Mouse (Mus musculus) hindbrain, embryonic 15.5 days (tissue): ENCODE data around the gene Gtf2i. TPM values are rescaled to one million over a fixed set of nuclear protein-coding genes. Genes with fewer than 3 reads are reported as not detected.
A peak's percentile ranks its signal among the peaks of the same experiment; 100 is the strongest.

Source experiments
- ATAC-seq: fragments of 200-750 bp; cut with Nextera tagmentation; 2 replicates; pipeline ENCODE4 v1.8.0; 2017; ENCODE audit warnings: low read depth, moderate number of reproducible peaks, moderate TSS enrichment; ENCODE audit not compliant: low FRiP score
- H3K27ac ChIP-seq: fragments of 300-500 bp; sonication (generic); replicated peaks from 2 replicates; pipeline ENCODE4 v1.5.1; 2015; ENCODE audit warnings: mild to moderate bottlenecking, inconsistent platforms
- H3K27me3 ChIP-seq: fragments of 300-500 bp; sonication (generic); 2 replicates; pipeline ENCODE4 v1.6.1; 2015; ENCODE audit warnings: control low read depth, inconsistent platforms
- H3K36me3 ChIP-seq: fragments of 300-500 bp; sonication (generic); 2 replicates; pipeline ENCODE4 v1.6.1; 2015; ENCODE audit warnings: control low read depth, inconsistent platforms
- H3K4me1 ChIP-seq: fragments of 300-500 bp; sonication (generic); replicated peaks from 2 replicates; pipeline ENCODE4 v1.6.1; 2015; ENCODE audit warnings: control low read depth, inconsistent platforms
- H3K4me2 ChIP-seq: fragments of 300-500 bp; sonication (generic); 2 replicates; pipeline ENCODE4 v1.6.1; 2015; ENCODE audit warnings: moderate library complexity, mild to moderate bottlenecking, inconsistent platforms
- H3K4me3 ChIP-seq: fragments of 300-500 bp; sonication (generic); 2 replicates; pipeline ENCODE4 v1.5.1; 2015; ENCODE audit warnings: mild to moderate bottlenecking, inconsistent platforms
- H3K9ac ChIP-seq: fragments of 300-500 bp; sonication (generic); 2 replicates; pipeline ENCODE4 v1.6.1; 2015; ENCODE audit warnings: inconsistent platforms
- H3K9me3 ChIP-seq: fragments of 300-500 bp; sonication (generic); 2 replicates; pipeline ENCODE4 v1.6.1; 2016; ENCODE audit warnings: control low read depth, inconsistent platforms
- WGBS: fragments of 180-500 bp; shearing (Covaris S2); methylation state at CpG from one replicate; pipeline ENCODE4 v1.1.7; 2015; 5-methylcytosine and 5-hydroxymethylcytosine counted together
- polyA plus RNA-seq: library from polyadenylated mRNA; unstranded; fragments of >200 nt; fragmentation: Nextera tagmentation; extraction: Ambion mirVana; gene quantifications from 2 replicates; pipeline ENCODE4 v1.2.1, GENCODE M21; 2015

Gtf2i gene
- polyA plus RNA-seq, 1 experiment from 2014 or later = 145 TPM

DNA sequence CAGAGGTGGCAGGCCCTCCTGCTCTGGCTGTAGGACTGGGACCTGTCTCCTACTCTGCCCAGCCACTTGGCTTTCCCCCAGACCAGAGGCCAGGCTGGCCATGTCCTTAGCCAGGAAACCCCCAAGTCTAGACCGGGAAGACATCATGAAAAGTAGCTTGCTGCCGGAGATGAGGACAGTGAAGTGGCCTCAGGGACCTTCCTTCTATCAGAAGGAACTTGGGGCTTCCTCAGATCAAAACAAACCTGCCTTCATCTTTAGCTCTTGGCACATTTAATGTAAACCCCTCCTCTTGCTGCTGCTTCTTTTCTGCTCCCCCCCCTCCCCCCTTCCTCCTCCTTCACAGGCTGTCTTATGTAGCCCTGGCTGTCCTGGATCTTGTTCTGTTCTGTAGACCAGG is 80.4 kb downstream of the Gtf2i start:
- Histone ChIP-seq H3K36me3 (peaks cover 31% of the 10 kb centered on the region), H3K9ac (no peak overlapping the region), H3K27me3 (no peaks in the 10 kb centered on the region), H3K9me3 (no peaks in the 10 kb centered on the region), H3K4me2 (no peak overlapping the region), H3K27ac (no peak overlapping the region), H3K4me3 (no peak overlapping the region), H3K4me1 (peaks cover 4% of the 10 kb centered on the region; the same call in 1 of the 2 replicates)
- 64% methylated on average over 2 of the region's 2 CpGs for WGBS
- no peak for ATAC-seq

- Histone ChIP-seq H3K4me2 (no peak overlapping the region), H3K27ac (no peak overlapping the region), H3K9me3 (no peaks in the 10 kb centered on the region), H3K36me3 (peaks cover 23% of the 10 kb centered on the region), H3K4me3 (no peak overlapping the region), H3K27me3 (no peaks in the 10 kb centered on the region), H3K9ac (no peak overlapping the region), H3K4me1 (0 out of 2 replicates have a peak, but pooled peaks cover 4% of the 10 kb centered on the region)
- no peak for ATAC-seq
- WGBS = 67% methylated on average over 7 of the region's 7 CpGs
Measured at GRCm38 (mm10) chr5:134233244-134233651, 81.3 kb downstream of the Gtf2i start.

GRCm38 (mm10) chr5:134232568-134232967 is 82.0 kb downstream of the Gtf2i start:
- Histone ChIP-seq H3K9ac (no peak overlapping the region), H3K4me1 (0 out of 2 replicates have a peak, but pooled peaks cover 4% of the 10 kb centered on the region), H3K9me3 (no peaks in the 10 kb centered on the region), H3K4me3 (no peak overlapping the region), H3K27ac (no peak overlapping the region), H3K36me3 (peaks cover 18% of the 10 kb centered on the region), H3K4me2 (no peak overlapping the region), H3K27me3 (no peaks in the 10 kb centered on the region)
- WGBS = 54% methylated on average over 7 of the region's 7 CpGs
- ATAC-seq = no peak

DNA sequence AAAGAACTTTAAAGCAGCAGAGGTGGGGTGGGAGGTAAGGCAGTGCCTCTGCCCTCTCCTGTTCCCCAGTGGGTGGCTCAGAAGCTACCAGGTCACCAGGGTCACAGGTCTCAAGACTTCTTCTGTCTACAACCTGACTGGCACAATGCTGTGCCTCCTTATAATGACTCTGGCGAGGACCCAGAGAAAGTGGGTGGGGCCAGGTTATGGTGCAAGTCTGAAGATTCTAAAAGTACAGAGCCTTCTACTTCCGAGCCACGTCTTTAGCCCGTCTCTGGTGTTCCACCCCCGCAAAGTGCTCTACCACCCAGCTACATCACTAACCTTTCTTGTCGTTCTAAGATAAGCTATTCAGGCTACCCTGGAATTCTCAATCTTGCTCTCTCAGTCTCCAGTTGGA is 82.4 kb downstream of the Gtf2i start:
- Histone ChIP-seq H3K27ac (no peak overlapping the region), H3K4me1 (0 out of 2 replicates have a peak, but pooled peaks cover 4% of the 10 kb centered on the region), H3K27me3 (no peaks in the 10 kb centered on the region), H3K4me3 (no peak overlapping the region), H3K36me3 (peaks cover 13% of the 10 kb centered on the region), H3K9ac (no peak overlapping the region), H3K9me3 (no peaks in the 10 kb centered on the region), H3K4me2 (no peak overlapping the region)
- no peak for ATAC-seq
- WGBS = 76% methylated on average over 6 of the region's 6 CpGs

- H3K4me2 ChIP-seq = no peak overlapping the region
- 0 out of 2 replicates have a peak, but pooled peaks cover 4% of the 10 kb centered on the region for H3K4me1 ChIP-seq
- WGBS = 80% methylated on average over 5 of the region's 5 CpGs
- no peaks in the 10 kb centered on the region for H3K27me3 ChIP-seq
- ATAC-seq = no peak
- no peak overlapping the region for H3K4me3 ChIP-seq
- no peak overlapping the region for H3K27ac ChIP-seq
- H3K9ac ChIP-seq = no peak overlapping the region
- H3K9me3 ChIP-seq = no peaks in the 10 kb centered on the region
- H3K36me3 ChIP-seq = peaks cover 6% of the 10 kb centered on the region; the same call in 1 of the 2 replicates
Measured at GRCm38 (mm10) chr5:134231376-134231775, 83.2 kb downstream of the Gtf2i start.

GRCm38 (mm10) chr5:134229391-134229790 is 85.2 kb downstream of the Gtf2i start, which contains the start of gene Ncf1:
TSS of gene Ncf1 (minus strand) at chr5:134229625.
- no peaks in the 10 kb centered on the region for H3K4me1 ChIP-seq
- H3K4me3 ChIP-seq = no peak within 1 kb of the TSS
- H3K27ac ChIP-seq = no peak within 1 kb of the TSS
- no peaks in the 10 kb centered on the region for H3K36me3 ChIP-seq
- H3K4me2 ChIP-seq = no peak within 1 kb of the TSS
- H3K9me3 ChIP-seq = no peaks in the 10 kb centered on the region
- 90% methylated on average over 7 of the region's 7 CpGs for WGBS
- no peak for ATAC-seq
- no peak within 1 kb of the TSS for H3K9ac ChIP-seq
- no peaks in the 10 kb centered on the region for H3K27me3 ChIP-seq

DNA sequence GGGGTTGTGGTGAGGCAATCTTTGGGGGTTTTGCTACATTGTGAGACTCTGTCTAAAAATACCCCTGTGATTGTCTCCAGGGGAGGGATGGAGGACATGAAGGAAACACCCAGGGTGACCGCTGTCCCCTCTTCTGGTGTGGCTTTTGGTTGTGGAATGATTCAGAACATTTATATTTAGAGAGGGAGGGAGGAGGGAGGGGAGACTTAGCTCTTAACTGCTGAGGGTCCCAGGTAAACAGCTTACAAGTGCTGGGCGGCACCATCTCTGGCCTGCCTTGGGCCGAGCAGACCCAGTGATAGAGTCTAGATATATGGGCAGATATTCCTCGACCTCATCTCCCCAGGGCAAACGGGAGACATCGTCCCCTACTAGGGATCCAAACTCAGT is 86.3 kb downstream of the Gtf2i start:
- 84% methylated on average over 6 of the region's 6 CpGs for WGBS

DNA sequence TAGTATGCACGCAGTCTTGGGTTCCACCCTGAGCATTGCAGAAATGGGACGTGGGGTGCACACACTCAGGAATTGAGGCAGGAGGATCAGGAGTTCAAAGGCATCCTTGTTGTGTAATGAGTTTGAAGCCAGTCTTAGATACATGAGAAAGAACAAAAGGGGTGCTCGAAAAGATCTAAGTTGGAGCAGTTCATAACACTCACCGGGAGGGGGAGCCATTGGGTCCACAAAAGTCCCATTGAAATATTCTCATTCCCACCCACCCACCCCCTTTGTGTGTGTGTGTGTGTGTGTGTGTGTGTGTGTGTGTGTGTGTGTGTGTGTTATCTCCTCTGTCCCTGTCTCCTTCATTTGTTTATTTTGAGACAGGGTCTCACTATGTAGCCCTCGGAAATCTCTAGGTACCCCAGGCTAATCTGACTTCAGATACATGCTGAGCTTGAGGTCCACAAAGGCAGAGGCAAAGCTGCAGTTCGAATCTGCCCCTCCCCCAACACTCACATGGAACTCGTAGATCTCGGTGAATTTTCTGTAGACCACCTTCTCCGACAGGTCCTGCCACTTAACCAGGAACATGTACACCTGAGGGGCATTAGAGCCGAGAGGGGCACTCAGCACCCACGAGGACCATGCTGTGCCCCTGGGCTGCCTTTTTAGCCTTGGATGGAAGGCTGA is 86.8 kb downstream of the Gtf2i start:
- Histone ChIP-seq H3K4me2 (no peak overlapping the region), H3K27me3 (no peaks in the 10 kb centered on the region), H3K27ac (no peak overlapping the region), H3K9ac (no peak overlapping the region), H3K9me3 (no peaks in the 10 kb centered on the region), H3K36me3 (no peaks in the 10 kb centered on the region), H3K4me1 (no peaks in the 10 kb centered on the region), H3K4me3 (no peak overlapping the region)
- ATAC-seq = no peak
- WGBS = 39% methylated on average over 11 of the region's 11 CpGs

More for the DNA sequence above, 86.3 kb downstream of the Gtf2i start:
- Histone ChIP-seq H3K9ac (no peak overlapping the region), H3K9me3 (no peaks in the 10 kb centered on the region), H3K4me2 (no peak overlapping the region), H3K4me3 (no peak overlapping the region), H3K27ac (no peak overlapping the region), H3K27me3 (no peaks in the 10 kb centered on the region), H3K4me1 (no peaks in the 10 kb centered on the region), H3K36me3 (no peaks in the 10 kb centered on the region)
- ATAC-seq = no peak

DNA sequence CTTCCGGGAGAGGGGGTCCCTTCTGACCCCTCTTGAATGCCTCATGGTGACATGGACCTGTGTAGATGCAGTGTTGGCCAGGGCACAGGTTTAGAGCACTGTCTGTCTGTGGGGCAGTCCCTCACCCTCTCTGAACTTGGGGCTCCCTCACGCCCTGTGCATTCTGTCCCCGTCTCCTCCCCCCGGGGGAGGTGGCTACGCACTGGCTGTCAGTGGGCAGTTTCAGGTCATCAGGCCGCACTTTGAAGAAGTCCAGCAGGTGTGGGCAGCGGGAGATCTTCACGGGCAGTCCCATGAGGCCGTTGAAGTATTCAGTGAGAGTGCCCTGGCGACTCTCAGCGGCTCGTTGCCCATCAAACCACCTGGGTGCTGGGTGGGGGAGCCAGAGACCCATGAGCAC is 87.6 kb downstream of the Gtf2i start:
- ATAC-seq = no peak
- H3K36me3 ChIP-seq = no peaks in the 10 kb centered on the region
- H3K27me3 ChIP-seq = 0 out of 2 replicates have a peak, but pooled peaks cover 6% of the 10 kb centered on the region
- no peak overlapping the region for H3K9ac ChIP-seq
- WGBS = 70% methylated on average over 12 of the region's 12 CpGs
- H3K27ac ChIP-seq = no peak overlapping the region
- no peak overlapping the region for H3K4me3 ChIP-seq
- no peaks in the 10 kb centered on the region for H3K9me3 ChIP-seq
- H3K4me2 ChIP-seq = no peak overlapping the region
- H3K4me1 ChIP-seq = peaks cover 4% of the 10 kb centered on the region

DNA sequence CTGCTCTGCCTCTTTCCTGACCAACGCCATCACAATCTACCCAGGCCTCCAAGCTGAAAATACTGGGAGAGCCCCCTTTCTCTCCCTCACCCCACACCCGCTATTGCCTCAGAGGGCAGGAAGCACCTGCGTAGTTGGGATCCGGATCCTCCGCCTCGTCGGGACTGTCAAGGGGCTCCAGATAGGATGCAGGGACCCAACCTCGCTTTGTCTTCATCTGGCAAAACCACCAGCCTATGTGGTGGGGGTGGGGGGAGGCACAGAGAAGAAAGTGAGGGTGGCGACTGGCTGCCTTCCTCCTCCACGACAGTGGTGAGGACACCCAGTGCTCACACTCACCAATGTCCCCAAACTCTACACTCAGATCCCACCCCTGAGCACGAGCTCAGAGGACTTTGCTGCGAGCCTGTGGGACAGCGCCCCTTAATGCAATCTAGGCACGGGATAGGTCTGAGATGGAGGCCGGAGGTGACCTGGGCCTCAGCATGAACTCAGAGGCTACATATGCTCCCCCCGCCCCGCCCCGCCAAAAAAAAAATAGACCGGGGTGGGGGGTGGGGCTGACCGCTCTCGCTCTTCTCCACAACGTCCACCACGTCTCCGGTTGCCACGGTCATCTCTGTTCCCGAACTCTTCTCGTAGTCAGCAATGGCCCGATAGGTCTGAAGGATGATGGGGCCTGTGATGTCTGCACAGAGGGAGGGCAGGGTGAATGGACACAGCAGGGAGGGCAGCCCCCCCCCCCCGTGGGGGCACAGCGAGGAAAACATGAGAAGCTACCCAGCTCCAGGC is 89.3 kb downstream of the Gtf2i start:
- Histone ChIP-seq H3K4me2 (no peak overlapping the region), H3K9ac (no peak overlapping the region), H3K4me3 (no peak overlapping the region), H3K27me3 (0 out of 2 replicates have a peak, but pooled peaks cover 10% of the 10 kb centered on the region), H3K36me3 (no peaks in the 10 kb centered on the region), H3K27ac (no peak overlapping the region), H3K4me1 (peaks cover 9% of the 10 kb centered on the region), H3K9me3 (no peaks in the 10 kb centered on the region)
- no peak for ATAC-seq
- WGBS = 79% methylated on average over 30 of the region's 30 CpGs

DNA sequence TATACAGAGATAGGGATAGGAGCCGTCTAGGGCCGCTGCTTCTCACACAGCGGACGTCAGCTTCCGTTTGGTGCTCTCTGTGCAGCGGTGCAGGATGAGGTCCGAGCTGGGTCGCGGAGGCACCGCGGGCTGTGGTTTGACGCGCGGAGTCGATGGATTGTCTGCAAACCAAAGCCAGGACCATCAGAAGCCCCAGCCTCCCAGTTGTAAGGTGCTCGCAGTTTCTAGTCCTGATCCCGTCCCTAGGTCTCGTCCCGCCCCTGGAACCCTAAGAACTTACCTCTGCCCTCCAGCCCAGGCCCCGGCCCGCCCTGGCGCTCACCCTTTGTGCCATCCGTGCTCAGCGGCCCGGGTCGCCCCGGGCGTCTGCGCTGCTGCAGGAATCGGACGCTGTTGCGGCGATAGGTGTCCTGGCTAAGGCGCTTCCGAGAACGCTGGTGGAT is 92.8 kb downstream of the Gtf2i start:
- peak overlapping the region; percentile 34 for H3K9ac ChIP-seq
- 2% methylated on average over 36 of the region's 36 CpGs for WGBS
- no peaks in the 10 kb centered on the region for H3K9me3 ChIP-seq
- peaks cover 12% of the 10 kb centered on the region for H3K36me3 ChIP-seq
- H3K4me2 ChIP-seq = peak overlapping the region; percentile 59
- peak overlapping the region; percentile 29 for H3K4me3 ChIP-seq
- no peak overlapping the region for H3K27ac ChIP-seq
- H3K27me3 ChIP-seq = 0 out of 2 replicates have a peak, but pooled peaks cover 10% of the 10 kb centered on the region
- H3K4me1 ChIP-seq = peaks cover 9% of the 10 kb centered on the region
- ATAC-seq = 0 out of 2 replicates have a peak, but pooled peaks have one; percentile 17

- Histone ChIP-seq H3K9ac (no peak overlapping the region), H3K4me1 (peaks cover 9% of the 10 kb centered on the region), H3K4me2 (peak overlapping the region; percentile 59), H3K27me3 (0 out of 2 replicates have a peak, but pooled peaks cover 10% of the 10 kb centered on the region), H3K4me3 (peak overlapping the region; percentile 29; the same call in 1 of the 2 replicates), H3K9me3 (no peaks in the 10 kb centered on the region), H3K36me3 (peaks cover 16% of the 10 kb centered on the region), H3K27ac (no peak overlapping the region)
- 47% methylated on average over 4 of the region's 4 CpGs for WGBS
- no peak; the same call in 1 of the 2 replicates for ATAC-seq
Measured at GRCm38 (mm10) chr5:134221278-134221677, 93.3 kb downstream of the Gtf2i start.
